Mouse (Mus musculus) spleen, postnatal 4 days (tissue): ENCODE data around the gene Pole.

Source experiments
- DNase-seq, 2 experiments: peaks; one replicate each; pipeline ENCODE4 v3.0.0; 2022; ENCODE audit warnings: low spot score in 2 of 2

The Pole gene

DNA sequence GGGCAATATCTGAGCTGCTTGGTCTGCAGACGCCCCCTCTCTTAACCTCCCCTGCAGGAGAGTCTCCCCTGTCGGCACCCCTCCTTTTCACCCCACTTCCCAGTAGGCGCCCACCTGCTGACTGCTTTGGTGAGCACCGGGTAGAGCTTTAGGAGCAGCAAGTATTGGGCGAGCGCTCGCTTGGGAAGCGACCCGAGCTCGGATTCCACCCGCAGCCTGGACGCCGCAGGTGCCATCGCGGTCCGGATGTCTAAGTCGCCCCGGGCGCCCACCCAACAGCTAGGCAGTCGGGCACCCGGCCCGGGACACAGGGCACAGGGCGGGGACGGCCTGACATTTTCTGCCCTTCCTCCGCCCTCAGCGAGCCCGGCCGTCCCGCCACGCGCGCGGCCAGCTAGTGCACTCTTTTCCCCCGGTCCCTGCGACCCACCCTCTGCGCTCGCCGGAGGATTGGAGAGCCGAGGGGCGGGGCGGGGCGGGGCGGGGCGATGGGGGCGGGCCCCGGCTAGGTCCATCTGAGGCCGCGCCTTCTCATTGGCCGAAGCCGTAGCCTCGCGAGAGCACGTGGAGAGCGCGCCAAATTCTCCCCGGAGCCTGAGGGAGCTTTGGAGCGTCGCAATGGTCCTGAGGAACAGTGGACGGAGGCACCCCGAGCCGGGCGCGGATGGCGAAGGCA is at the start of gene Pole, which contains the start of gene Pxmp2:
TSS of gene Pole (plus strand) at position 537 of the 676 bp plus-strand sequence.
TSS of gene Pxmp2 (minus strand) at position 417 of the 676 bp plus-strand sequence.
- peak; percentile 87 to 95 for DNase-seq

DNA sequence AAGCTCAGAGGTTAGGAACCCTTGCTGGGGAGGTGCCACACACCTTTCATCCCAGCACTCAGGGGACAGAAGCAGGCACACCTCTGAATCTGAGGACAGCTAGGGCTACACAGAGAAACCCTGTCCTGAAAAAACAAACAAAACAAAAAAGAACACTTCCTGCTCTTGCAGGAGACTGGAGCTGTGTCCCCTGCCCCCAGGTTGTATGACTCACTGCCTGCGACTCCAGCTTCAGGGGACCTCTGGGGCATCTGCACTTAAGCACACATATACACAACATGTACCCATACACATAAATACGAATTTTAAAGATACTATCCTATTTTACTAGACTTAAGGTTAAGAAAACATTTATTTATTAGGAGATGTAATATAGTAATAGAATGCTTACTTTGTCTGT is 42.0 kb upstream of the Pole start:
- DNase-seq: no peak

DNA sequence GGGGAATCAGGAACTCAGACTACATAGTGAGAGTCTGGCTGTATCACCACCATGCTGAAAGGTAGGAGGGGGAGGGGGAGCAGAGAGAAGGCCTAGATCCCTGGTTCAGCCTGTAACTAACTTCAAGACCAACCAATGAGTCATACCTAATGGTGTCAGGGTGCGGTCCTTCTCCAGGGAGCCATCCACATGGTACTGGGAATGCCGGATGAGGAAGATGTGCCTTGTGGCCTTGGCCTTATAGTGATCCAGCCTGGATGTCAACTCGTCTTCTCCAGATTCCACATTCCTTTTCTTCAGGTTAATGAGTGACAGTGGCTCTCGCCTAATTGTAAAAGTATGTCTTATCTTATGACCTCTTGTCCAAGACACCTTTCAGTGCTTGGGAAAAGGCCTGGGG is 19.2 kb upstream of the Pole start:
- no peak for DNase-seq

DNA sequence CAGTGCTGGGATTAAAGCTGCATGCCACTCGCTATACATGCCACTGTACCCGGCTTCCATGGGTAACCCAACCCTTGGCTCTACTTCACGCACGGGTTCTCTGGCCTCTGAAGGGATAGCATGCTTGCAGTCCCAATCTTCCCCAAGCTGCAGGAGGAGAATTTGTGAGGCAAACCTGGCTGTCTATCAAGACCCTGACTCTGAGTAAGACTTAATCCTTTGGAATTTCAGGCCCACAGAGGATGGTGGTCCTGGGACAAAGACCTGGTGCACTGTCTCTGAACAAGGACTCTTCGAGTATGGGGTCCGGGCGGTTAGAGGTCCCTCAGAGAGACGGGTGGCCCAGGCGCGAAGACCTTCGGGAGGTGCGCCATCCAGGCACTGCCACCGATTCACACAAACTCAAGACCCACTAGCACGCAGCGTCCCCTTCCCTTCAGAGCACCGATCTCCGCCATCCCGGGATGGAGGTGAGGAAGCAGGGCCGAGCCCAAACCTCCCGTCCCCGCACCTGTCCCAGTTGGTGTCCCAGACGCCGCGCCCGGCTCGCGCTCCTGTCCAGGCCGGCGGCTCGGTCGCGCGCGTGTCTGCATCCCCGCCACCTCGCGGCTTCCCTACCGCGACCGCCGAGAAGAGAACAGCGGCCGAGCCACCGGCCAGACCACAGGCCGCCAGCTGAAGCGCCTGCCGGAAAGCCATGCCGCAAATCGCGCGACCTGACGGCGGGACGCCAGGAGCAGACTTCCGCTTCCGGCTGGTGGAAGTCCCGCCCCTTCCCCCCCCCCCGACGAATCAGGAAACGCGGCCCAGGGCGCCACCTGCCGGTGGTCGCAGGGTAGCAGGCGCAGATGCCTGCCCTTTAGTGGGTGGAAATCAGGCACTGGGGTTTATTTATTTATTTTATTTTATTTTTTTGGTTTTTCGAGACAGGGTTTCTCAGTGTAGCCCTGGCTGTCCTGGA is 16.7 kb upstream of the Pole start, which contains the start of gene Pgam5:
TSS of gene Pgam5 (minus strand) at position 773 of the 961 bp plus-strand sequence.
- peak; percentile 88 to 98 for DNase-seq

DNA sequence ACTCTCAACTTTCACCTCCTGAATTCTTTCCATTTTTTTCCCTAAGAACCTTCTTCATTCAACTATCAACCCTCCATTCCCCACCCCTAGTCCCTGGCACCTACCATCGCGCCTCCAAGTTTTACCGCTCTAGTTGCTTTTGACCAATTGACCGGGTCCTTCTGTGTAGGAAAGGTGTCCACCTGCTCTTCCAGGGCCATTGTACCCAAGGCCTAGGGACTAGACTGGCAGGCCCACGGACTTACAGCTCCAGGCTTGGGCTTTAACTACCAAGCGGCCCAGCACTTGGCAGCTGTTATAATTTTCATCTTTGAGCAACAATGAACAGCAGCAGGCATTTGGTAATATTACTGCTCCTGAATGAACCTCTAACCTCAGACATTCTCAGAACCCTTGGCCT is 15.9 kb upstream of the Pole start:
- DNase-seq: no peak

DNA sequence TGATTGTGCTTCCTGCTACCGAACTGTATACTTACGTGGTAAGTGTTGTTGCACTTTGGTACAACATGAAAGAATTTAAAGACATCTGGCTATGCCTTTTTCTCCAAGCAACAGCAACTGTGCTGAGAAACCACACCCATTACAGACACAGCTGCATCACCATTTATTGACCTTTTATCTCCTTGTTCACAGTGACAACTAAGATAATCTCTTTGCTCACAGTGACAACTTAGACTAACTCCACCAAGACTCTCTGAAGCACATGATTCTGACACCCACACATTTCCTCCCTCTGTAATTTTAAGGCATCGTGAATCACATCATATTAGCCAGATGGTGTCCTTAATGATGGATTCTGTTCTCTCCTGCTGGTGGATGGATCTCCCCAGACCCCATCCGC is 12.0 kb upstream of the Pole start:
- no peak for DNase-seq

DNA sequence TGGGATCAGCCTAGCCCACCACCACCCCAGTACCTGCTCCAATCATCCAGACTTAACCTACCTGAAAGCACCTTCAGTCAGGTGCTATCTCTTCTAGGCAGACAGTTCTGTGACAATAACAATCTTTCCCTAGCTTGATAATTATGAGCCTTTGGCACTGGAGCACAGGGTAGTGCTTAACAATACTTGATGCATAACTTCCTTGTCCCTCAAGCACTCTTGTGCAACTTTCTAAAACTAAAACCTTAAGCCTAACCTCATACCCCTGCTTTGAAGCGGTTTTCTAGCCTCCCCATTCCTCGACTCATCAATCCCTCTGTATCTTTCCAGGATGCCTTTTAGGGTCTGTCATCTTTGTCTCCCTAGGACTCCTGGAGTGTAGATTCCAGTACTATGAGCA is 11.3 kb upstream of the Pole start:
- DNase-seq: no peak

DNA sequence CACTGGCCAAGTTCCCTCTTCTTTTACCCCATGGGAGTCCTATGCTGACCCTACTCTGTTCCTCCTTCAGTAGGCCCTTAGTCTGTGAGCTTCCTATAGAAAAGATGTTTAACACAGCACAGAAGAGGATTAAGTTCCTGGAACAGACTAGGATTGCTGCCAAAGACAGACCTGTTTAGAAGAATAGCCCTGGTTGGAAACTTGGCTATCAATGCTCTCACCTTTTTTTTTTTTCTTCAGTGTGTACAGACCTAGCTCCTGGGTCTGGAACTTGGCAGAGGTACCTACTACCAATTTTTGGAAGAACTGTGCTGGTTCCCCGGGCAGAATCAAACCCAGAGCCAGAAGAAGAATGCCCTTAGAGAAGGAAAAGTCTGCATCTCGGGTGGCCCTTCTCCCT is 9.7 kb upstream of the Pole start:
- DNase-seq: no peak

DNA sequence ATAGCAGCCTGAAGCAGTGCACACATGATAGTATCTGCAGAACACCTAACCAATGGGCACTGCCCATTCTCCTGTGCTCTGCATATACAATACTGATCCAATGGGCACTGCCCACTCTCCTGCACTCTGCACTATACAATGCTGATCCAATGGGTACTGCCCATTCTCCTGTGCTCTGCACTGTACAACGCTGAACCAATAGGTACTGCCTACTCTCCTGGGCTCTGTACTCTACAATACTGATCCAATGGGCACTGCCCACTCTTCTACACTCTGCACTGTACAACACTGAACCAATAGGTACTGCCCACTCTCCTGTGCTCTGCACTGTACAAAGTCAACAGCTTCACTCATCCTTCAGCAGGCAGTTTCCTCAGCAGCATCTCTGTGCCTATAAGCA is 9.2 kb upstream of the Pole start:
- no peak for DNase-seq

DNA sequence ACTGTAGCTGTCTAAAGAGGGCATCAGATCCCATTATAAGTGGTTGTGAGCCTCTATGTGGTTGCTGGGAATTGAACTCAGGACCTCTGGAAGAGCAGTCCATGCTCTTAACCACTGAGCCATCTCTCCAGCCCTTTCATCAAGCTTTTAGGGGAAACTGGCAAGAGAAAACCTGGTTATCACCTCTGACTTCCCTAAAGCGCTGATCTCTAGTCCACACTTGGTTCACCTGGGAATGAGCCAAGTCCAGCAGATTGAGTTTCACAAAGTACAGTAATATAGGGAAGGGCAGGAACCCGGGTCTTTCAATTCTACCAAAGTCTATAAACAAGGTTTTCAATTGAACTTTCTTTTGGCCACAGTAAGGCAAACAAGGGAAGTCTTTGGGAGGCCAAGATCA is 4.1 kb upstream of the Pole start:
- DNase-seq: no peak

DNA sequence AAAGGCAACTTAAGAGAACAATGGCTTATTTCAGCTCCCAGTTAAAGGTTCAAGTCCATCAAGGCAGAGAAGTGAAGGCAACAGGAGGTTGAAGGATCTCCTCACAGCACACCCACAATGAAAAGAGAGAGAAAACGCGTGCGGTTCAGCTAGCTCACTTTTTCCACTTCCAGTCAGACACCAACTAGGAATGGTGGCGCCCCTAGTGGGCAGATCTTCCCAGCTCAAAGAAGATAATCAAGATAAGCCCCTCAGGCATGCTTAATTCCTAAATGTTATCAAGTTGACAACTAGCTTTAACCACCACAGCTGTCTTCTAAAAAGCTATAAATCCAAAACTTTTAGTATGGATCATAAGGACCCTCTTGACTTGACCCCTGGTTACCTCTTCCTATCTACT is 1.6 kb upstream of the Pole start:
- DNase-seq: peak; percentile 79 to 89

DNA sequence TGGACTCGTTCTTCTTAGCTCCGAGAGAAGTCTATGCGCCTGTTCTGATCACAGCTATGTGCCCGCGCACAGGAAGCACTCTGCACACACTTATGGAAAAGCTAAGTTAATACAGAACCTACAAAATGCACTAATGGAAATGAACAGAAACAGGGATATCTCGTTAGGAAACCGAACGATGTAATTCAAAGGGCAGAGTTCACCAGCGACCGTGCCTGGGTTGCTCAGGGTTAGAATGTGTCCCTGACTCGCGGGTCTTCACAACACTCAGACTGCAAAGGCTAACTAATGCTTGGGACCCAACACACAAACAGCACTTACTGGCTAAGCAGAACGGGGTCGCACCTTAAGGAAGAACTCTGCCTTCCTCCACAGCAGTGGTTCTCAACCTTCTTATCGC is 950 bp upstream of the Pole start:
- DNase-seq: no peak

DNA sequence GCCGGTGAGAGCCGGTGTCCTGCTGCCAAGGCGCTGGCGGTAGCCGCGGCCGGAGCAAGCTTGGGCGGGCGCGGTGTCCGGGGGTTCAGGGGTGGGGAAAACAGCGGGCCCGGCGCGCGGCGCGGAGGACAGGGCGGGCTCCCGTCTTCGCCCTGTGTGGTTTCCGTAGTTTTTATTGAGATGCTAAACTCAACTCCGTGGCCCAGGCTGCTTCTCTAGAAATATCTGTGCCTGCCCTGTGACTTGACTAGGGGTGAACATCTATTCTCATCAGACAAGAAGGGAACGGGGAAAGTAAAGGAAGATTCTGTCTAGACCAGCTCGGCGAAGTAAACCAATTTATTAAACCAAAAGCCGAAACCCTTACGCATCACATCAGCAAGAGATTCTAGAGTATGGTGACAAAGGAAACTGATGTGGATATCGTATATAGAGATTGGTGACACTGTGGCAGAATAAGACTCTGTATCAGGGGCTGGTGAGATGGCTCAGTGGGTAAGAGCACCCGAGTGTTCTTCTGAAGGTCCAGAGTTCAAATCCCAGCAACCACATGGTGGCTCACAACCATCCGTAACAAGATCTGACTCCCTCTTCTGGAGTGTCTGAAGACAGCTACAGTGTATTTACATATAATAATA is 459 bp downstream of the Pole start:
- no peak for DNase-seq

DNA sequence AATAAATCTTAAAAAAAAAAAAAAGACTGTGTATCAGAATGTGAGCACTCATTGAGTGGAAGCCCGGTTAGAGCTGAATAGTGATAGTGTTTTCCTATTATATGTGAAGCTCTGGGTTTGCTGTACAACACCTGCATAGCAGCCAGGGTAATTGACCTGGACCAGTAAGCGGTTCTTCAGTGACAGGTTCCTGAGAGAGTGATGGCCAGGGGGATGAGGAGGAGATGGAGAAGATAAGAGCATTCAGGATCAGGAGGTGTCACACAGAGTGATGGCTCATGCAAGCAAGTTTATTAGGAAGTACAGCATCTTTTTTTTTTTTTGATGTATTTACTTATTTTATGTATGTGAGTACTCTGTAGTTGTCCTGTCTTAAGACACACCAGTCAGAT is 974 bp downstream of the Pole start:
- no peak for DNase-seq

DNA sequence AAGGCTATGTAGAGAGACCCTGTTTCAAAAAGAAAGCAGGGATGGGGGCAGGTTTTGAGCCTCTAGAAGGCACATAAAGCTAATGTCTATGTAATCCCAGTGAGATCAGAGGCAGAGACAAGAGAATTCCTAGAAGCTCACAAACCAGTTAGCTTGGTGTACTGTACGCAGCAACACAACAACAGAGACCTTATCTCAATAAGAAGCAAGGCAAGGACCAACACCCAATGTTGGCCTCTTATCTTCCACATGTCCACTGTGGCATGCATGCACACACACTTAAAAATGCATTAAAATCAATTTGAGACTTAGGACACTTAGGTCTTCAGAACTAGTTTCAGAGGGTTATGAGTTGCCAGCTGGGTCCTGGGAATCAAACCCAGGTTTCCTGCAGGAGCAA is 5.5 kb downstream of the Pole start:
- no peak for DNase-seq

DNA sequence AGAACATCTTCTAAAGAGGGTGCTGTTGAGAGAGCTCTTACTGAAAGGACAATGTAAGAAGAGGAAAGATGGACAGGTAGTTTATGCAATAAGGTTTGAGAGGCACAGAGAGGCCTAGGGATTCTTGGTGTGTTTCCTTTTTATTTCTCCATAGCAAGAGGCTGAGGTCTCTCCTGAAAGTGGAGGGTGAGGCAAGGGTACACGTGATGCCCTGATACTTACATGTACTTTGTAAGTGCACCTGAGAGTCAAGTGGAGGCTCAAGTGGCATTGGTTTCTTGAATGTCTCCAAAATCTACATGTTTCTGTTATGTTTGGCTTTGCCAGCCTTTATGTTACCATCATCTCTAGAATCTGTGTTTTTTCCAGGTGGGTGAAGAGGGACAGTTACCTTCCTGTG is 10.5 kb downstream of the Pole start:
- DNase-seq: no peak

DNA sequence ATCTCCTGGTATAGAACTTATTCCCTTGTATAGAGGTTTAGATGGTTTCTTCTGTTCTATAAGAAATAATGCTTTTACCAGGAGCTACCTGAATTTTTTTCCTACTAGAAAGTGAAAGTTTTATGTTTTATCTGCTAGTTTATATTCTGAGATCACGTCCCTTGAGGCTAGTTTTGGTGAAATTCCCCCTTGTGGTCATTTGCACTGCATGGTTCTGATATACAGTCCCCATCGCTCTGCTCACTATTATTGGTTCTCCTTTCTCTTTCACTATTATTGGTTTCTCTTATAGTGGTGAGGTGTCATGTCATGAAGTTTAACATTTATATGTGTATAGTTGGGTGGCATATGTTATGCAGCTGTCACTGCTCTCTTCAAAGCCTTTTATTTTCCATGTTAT is 14.5 kb downstream of the Pole start:
- no peak for DNase-seq

DNA sequence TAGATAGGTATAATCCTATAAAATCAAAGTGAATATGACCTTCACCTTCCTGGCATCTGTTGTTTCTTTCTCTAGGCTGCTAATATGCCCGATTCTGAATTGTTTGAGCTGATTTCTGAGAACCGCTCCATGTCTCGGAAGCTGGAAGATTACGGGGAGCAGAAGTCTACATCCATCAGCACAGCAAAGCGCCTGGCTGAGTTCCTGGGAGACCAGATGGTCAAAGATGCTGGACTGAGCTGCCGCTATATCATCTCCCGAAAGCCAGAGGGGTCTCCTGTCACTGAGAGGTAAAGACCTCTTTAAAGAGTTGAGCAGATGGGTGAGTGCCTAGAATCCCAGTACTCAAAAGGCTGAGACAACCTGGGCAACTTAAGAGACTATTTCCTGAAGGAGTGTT is 22.8 kb downstream of the Pole start:
- no peak for DNase-seq

DNA sequence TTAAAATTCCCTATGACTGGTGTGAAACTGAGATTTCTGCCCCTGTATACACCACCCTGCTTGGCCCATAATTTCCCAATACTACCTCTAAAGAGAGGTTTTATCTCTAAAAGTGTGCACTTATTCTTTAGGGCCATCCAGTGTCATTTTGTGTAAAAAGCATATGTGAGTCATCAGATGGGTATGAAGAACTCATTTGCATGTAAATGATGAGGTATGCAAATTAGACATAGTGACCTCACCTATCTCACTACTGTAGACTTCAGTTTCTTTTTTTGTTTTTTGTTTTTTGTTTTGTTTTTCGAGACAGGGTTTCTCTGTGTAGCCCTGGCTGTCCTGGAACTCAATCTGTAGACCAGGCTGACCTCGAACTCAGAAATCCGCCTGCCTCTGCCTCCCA is 27.0 kb downstream of the Pole start:
- no peak for DNase-seq

DNA sequence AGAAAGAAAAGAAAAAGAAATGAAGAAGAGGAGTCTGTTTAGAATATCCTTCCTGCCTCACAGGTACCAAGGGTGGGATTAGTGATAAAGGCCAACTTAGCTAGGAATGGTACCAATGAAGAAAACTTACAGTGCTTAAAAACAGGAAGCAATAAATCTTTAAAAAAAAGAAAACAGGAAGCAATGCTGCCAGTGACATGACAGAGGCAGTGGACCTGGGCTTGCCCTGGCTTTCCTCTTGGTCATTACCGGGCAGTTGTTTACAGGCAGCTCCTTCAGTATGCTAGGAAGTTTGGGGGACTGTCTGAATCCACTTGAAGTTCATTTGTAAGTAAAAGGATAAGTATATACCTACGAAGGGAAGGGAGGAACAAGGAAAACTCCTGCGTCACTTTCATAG is 44.4 kb downstream of the Pole start:
- DNase-seq: no peak

DNA sequence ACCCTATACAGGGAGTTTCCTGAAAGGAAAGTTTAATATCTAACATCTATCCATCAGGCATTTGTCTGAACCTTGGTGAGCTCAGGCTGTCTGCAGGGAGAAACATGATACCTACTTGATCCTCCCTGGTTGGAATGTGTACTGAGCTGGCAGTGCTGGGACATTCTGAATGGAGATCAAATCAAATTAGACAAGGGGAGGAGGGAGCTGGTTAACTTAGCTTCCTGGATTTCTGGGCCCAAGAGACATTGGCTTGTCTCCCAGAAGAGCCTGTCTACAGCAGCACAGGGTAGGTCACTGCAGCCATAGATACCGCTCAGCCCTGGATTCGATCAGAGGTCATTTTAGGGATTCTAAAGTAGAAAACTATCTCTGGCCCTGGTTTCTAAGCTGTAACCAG is 52.7 kb downstream of the Pole start:
- DNase-seq: no peak

DNA sequence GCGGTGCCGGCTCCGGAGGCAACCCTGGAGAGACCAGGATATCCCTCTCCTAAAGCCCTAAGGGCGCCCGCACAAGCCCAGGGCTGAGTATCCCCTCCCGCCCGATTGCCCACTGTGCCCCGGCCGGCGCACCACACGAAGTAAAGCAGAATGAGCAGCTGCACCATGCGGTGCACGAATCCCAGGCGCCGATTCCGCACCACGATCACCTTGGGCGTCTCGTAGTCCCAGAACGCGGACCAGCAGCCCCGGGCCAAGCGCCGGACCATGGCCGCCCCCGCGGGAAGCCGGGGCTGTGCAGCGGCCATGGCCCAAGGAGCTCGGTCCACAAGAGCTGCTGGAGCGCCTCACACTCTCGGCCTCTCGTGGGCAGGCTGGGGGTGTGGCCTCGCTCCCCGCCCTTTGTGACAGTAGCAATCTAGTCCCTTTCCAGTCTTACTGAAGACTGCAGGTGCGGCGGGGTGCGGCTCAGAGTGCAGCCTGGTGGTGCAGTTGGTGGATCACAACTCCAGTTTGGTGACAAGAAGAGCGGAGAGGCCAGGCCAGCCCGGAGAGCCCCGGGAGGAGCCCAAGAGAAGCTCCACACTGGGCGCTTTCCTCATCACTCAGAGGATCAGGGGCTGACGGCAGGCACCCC is 56.7 kb downstream of the Pole start, which contains the start of gene P2rx2:
TSS of gene P2rx2 (minus strand) at position 565 of the 637 bp plus-strand sequence.
- no peak for DNase-seq
